Mouse (Mus musculus) megakaryocyte progenitor cell, adult 5-6 weeks (primary cell): ENCODE measurements around the gene Nid2. TPM values are rescaled to one million over a fixed set of nuclear protein-coding genes. Genes with fewer than 3 reads are reported as not detected.
A peak's percentile ranks its signal among the peaks of the same experiment; 100 is the strongest.

Source experiments
- ATAC-seq: replicated peaks from 2 replicates; pipeline ENCODE4 v1.8.0; 2016; ENCODE audit warnings: mild to moderate bottlenecking, moderate TSS enrichment, inconsistent platforms; ENCODE audit not compliant: poor library complexity
- total RNA-seq, 2 experiments: library from RNA; stranded (forward) in 1 of 2; stranded (reverse) in 1 of 2; fragments of 157-497, 149-512 nt in 1 of 2; fragments of 200-1000 nt in 1 of 2; gene quantifications; 2 replicates each; pipeline versions ENCODE4 v1.2.3 to v1.2.4; 2015 to 2017

Nid2 gene
- total RNA-seq (2015) (0.78 and 0.84 TPM in 2 replicates), total RNA-seq (2017) (0.30 and 1.7 TPM in 2 replicates)

- ATAC-seq = peak; percentile 88
Measured at GRCm38 (mm10) chr14:19751025-19751771, at the start of gene Nid2. TSS of gene Nid2 (plus strand) at chr14:19751265.

GRCm38 (mm10) chr14:19701546-19701945, 49.5 kb upstream of the Nid2 start:
- ATAC-seq = no peak

- ATAC-seq = peak; percentile 93
Measured at GRCm38 (mm10) chr14:19705649-19706048, 45.4 kb upstream of the Nid2 start.

GRCm38 (mm10) chr14:19706454-19706853, 44.6 kb upstream of the Nid2 start:
- peak; percentile 91 for ATAC-seq

- no peak for ATAC-seq
Measured at GRCm38 (mm10) chr14:19706997-19707396, 44.1 kb upstream of the Nid2 start.

- no peak for ATAC-seq
Measured at GRCm38 (mm10) chr14:19707721-19708507, 43.2 kb upstream of the Nid2 start.

GRCm38 (mm10) chr14:19709161-19709560, 41.9 kb upstream of the Nid2 start:
- ATAC-seq = no peak

GRCm38 (mm10) chr14:19711771-19712170, 39.3 kb upstream of the Nid2 start:
- ATAC-seq = no peak

- peak; percentile 91 for ATAC-seq
Measured at GRCm38 (mm10) chr14:19713067-19713466, 38.0 kb upstream of the Nid2 start.

GRCm38 (mm10) chr14:19719077-19719476, 32.0 kb upstream of the Nid2 start:
- ATAC-seq = no peak

- ATAC-seq = no peak
Measured at GRCm38 (mm10) chr14:19720044-19720611, 30.9 kb upstream of the Nid2 start.

- no peak for ATAC-seq
Measured at GRCm38 (mm10) chr14:19728278-19728677, 22.8 kb upstream of the Nid2 start.

- ATAC-seq = no peak
Measured at GRCm38 (mm10) chr14:19728737-19729136, 22.3 kb upstream of the Nid2 start.

- peak; percentile 51 for ATAC-seq
Measured at GRCm38 (mm10) chr14:19732097-19732496, 19.0 kb upstream of the Nid2 start.

GRCm38 (mm10) chr14:19733490-19734282, 17.4 kb upstream of the Nid2 start:
- ATAC-seq = peak; percentile 94

GRCm38 (mm10) chr14:19735303-19735702, 15.8 kb upstream of the Nid2 start:
- no peak for ATAC-seq

- ATAC-seq = no peak
Measured at GRCm38 (mm10) chr14:19737568-19737967, 13.5 kb upstream of the Nid2 start.

- no peak for ATAC-seq
Measured at GRCm38 (mm10) chr14:19738094-19738843, 12.8 kb upstream of the Nid2 start.

GRCm38 (mm10) chr14:19739416-19740146, 11.5 kb upstream of the Nid2 start:
- no peak for ATAC-seq
